Mouse (Mus musculus): ENCODE data around the gene 2010111I01Rik.

GRCm38 (mm10) chr13:62917416-62918110, 47.1 kb upstream of the 2010111I01Rik start:
- no peak for TF ChIP-seq CTCF (IDR thresholded peaks at IDR 0.05; ENCODE audit: low read depth, low read length)
- TF ChIP-seq POLR2A (IDR thresholded peaks at IDR 0.05; ENCODE audit: insufficient read depth, low read length) = no peak
